Mouse (Mus musculus) forebrain, embryonic 13.5 days (tissue): ENCODE measurements at regions not wholly inside any gene's neighbourhood (a gene's known extent, or its start where the extent isn't known, plus 50 kb on each side); places are given as distances from the start of the nearest gene placed in this dataset.

Source experiments
- ATAC-seq: fragments of 200-750 bp; cut with Nextera tagmentation; 2 replicates; pipeline ENCODE4 v1.8.0; 2017
- H3K27ac ChIP-seq: fragments of 300-500 bp; sonication (generic); 2 replicates; pipeline ENCODE4 v1.5.1; 2015; ENCODE audit warnings: inconsistent platforms, mild to moderate bottlenecking, moderate library complexity
- H3K27me3 ChIP-seq: fragments of 300-500 bp; sonication (generic); 2 replicates; pipeline ENCODE4 v1.6.1; 2015; ENCODE audit warnings: mild to moderate bottlenecking, inconsistent platforms
- H3K36me3 ChIP-seq: fragments of 300-500 bp; sonication (generic); 2 replicates; pipeline ENCODE4 v1.6.1; 2015; ENCODE audit warnings: mild to moderate bottlenecking, inconsistent platforms; ENCODE audit not compliant: poor library complexity, severe bottlenecking
- H3K4me1 ChIP-seq: fragments of 300-500 bp; sonication (generic); 2 replicates; pipeline ENCODE4 v1.6.1; 2015; ENCODE audit warnings: inconsistent platforms
- H3K4me2 ChIP-seq: fragments of 300-500 bp; sonication (generic); 2 replicates; pipeline ENCODE4 v1.6.1; 2015; ENCODE audit warnings: inconsistent platforms, mild to moderate bottlenecking, moderate library complexity
- H3K4me3 ChIP-seq: fragments of 300-500 bp; sonication (generic); 2 replicates; pipeline ENCODE4 v1.5.1; 2015; ENCODE audit warnings: mild to moderate bottlenecking, inconsistent platforms
- H3K9ac ChIP-seq: fragments of 300-500 bp; sonication (generic); 2 replicates; pipeline ENCODE4 v1.6.1; 2015; ENCODE audit warnings: mild to moderate bottlenecking, inconsistent platforms
- H3K9me3 ChIP-seq: fragments of 300-500 bp; sonication (generic); replicated peaks from 2 replicates; pipeline ENCODE4 v1.6.1; 2016; ENCODE audit warnings: inconsistent platforms
- WGBS: fragments of 180-500 bp; shearing (Covaris S2); methylation state at CpG from one replicate; pipeline ENCODE4 v1.1.7; 2015; 5-methylcytosine and 5-hydroxymethylcytosine counted together

GRCm38 (mm10) chr3:31841253-31841652, 61.1 kb upstream of the Kcnmb2 start:
- Histone ChIP-seq H3K9ac (no peak overlapping the region), H3K4me3 (no peak overlapping the region), H3K27ac (no peak overlapping the region), H3K36me3 (no peaks in the 10 kb centered on the region), H3K4me2 (no peak overlapping the region), H3K27me3 (no peaks in the 10 kb centered on the region), H3K9me3 (no peaks in the 10 kb centered on the region), H3K4me1 (no peaks in the 10 kb centered on the region)
- 81% methylated on average over 1 of the region's 1 CpGs for WGBS
- no peak for ATAC-seq

GRCm38 (mm10) chr3:31847087-31847486, 55.2 kb upstream of the Kcnmb2 start:
- no peaks in the 10 kb centered on the region for H3K36me3 ChIP-seq
- ATAC-seq = no peak
- H3K4me3 ChIP-seq = no peak overlapping the region
- H3K27ac ChIP-seq = no peak overlapping the region
- no peak overlapping the region for H3K9ac ChIP-seq
- H3K9me3 ChIP-seq = no peaks in the 10 kb centered on the region
- WGBS = 74% methylated on average over 4 of the region's 4 CpGs
- no peak overlapping the region for H3K4me2 ChIP-seq
- no peaks in the 10 kb centered on the region for H3K4me1 ChIP-seq
- H3K27me3 ChIP-seq = no peaks in the 10 kb centered on the region
